Mouse (Mus musculus) CH12F3 (cell line): ENCODE results near the gene Gab2.

Experiments used
- in situ Hi-C: fragments of 300-500 bp; cut with MboI; formaldehyde crosslinking; loops from 2 replicates; pipeline ENCODE4 v1.14.3; 2020; ENCODE audit warnings: low sequenced_read_pairs

Gab2 gene

DNA sequence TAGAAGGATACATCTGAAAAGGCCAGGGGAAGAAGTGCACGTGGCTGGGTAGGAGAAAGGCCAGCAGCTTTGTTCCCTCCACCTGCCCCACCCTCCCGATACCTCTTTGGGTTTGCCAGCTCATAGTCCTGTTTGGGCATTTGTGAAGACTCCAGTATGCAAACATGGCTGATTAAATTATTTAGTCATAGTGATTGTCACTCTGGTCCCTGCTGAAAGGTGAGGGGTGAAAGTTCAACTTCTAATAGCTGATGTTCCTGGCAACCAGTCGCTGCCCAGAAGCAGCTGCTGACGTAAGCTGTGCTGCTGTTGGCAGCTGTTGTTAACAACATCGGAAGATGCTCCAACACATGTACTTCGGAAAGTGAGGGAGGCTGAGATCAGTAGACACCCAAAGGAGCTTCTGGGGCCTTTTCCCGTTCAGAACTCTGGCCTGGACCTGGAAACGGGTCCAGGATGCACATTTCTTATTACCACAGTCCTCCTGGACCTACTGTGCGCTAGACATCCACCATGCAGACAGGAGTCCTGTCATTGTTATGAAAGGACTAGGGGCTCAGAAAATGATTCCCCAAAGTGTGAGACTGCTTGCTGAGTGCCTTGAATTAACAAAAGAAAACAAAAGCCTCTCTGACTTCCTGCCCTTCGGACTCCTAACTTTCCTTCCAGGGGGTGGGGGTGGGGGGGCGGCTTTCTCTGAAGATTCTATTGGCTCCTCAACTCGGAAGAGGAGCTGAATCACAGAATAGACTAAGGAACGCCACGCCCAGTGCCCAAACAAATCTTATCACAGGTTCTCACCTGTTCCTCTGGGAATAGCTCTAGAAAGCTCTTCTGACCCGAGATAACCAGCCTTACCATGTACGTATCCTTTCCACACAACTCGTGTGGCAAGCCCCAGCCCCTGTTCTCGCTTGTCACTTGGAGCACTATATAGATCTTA is 259.8 kb downstream of the Gab2 start:
- in situ Hi-C loops: no loop called here

DNA sequence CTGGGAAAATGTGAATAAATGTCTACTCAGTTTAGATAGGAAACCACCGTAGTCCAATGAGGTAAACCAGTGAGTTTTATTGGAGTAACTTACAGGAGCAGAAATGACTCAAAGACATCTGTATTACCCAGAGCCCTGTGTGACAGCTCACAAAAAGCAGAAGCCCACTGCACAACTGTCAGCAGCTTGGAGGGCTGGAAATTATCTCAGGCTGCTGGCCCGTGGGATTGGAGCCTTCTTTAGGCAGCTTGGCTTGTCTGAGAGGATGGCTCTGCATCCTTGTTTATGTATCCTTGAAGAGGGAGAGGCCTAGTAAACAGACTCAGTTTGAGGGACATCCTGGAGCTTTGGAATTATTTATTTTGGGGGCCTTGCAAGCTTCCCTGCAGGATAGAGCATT is 261.6 kb downstream of the Gab2 start:
- in situ Hi-C loops: no loop called here

DNA sequence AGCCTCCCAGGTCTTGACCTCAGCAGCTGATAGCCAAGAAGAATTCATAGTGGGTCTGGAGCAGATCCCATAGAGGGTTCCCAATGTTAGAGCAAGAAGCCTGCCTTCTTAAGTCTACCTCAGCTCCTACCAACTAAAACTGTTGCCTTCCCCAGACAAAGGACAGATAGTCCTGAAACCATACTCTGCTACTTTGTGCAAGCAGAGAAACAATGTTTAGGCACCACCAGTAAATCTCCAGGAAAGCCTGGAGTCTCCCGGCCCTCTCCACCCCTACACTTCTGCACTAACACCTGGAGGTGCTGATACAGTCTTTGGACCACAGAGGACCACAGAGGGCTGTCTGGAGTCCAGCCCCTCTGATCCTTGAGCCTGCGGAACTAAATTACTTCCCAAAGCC is 263.3 kb downstream of the Gab2 start:
- in situ Hi-C loops: no loop called here

DNA sequence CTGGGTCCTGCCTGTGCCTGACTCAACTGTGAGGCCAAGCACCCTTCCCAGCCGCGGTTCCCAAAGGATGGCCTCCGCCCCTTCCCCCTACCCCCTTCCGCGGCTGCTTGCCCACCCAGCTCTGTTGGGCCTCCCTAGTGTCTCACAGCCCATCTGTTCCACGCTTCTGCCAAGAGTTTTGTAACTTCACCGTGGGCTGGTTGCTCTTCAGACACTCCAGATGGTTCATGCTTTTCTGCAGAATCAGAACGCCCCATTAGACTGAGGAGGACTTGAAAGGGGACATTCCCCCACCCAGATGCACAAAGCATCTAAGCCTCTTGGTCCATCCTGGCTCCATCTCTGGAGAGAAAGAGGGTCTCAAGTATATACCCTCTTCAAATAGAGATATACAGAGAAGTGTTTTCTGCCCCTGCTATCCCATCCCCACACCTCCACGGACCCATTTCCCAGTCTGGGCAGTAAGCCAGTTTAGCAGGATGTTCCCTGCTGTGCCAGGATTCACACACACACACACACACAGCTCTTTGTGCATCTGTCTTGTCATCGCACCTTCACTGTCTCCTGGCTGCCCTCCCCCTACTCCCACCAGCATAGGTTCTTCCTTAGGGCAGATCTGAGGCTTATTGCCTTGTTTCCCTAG is 264.0 kb downstream of the Gab2 start:
- in situ Hi-C loops: no loop called here

DNA sequence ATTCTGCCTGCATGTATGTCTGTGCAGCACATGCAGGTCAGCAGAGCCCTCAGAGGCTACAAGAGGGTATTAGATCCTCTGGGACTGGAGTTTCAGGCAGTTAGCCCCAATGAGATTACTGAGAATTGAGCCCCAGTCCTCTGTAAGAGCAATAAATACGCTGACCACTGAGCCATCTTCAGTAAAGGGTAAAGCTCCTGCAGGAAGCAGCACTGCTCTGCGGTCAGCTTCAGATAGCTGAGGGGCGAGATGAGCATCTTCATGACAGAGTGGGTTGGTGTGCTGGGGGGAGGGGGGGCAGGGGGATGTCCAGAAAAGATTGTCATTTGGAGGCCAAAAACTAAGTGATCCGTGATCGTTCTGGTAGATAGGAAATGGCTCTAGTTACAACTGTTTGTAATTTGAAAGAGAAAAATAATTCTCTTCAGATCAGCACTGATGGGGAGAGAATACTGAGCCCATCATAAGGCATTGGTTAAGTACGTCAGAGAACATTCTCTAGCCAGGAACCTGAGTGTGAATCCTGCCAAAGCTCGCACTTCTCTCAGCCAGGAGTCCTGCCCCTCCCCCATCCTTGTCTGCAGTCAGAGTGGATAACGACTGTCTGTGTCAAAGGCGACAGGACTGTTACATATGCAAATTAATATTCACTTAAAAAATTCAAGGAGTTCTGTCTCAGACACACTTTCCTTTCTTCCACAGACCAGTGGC is 264.9 kb downstream of the Gab2 start:
- in situ Hi-C loops: no loop called here

DNA sequence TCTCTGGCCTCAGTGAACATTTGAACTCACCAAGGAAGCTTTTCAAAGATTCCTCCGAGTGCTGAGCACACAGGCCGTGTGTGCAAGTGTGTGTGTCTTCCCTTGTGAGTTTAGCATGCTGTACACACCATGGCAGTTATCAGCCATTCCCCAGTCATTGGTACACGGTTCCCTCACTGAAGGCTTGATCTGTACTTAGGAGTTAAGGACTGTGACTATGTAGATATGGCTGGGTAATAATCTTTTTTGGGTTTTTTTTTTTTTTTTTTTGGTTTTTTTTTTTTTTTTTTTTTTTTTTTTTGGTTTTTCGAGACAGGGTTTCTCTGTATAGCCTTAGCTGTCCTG is 265.4 kb downstream of the Gab2 start:
- in situ Hi-C loops: no loop called here

DNA sequence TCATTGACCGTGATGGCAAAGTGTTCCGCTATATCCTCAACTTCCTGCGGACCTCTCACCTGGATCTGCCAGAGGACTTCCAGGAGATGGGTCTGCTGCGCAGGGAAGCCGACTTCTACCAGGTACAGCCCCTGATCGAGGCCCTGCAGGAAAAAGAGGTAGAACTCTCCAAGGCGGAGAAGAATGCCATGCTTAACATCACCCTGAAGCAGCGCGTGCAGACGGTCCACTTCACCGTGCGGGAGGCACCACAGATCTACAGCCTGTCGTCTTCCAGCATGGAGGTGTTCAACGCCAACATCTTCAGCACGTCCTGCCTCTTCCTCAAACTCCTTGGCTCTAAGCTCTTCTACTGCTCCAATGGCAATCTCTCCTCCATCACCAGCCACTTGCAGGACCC is 266.1 kb downstream of the Gab2 start:
- in situ Hi-C loops: no loop called here

DNA sequence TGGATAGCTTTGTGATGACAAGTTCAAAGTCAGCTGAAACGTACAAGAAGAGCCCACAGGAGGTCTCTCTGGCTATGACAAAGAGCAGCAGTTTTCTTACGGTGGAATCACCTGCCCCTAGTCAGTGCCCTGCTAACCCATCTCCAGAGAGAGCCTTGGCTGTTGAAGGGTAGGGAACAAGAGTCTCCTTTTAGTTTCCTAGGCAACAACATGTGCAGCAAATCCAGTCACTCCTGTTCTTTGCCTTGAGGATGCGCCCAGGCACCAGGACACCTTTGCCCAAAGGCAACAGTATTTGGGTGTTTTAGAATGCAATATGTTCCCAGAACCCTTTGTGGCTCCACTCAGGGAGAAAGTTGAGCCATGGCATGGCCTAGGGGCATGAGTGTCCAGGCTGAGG is 266.9 kb downstream of the Gab2 start:
- in situ Hi-C loops: no loop called here

DNA sequence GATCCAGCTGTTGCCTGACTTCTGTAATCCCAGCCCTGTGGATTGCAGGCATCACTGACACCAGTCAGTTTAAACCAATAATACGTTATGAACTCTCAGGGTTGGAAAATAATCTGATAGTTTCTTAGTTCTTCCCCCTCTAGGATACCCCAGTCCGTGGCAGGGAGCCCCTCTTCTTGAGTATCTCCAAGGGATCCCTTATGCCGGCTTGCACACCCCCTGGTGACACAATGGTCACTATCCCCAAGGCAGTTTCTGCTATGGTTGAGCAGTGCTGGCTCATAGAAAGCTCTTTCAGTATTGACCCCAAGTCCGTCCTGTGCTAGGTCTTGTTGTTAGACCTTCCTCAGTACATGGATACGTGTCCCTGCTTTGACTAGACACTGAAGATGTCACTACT is 267.4 kb downstream of the Gab2 start:
- in situ Hi-C loops: no loop called here

DNA sequence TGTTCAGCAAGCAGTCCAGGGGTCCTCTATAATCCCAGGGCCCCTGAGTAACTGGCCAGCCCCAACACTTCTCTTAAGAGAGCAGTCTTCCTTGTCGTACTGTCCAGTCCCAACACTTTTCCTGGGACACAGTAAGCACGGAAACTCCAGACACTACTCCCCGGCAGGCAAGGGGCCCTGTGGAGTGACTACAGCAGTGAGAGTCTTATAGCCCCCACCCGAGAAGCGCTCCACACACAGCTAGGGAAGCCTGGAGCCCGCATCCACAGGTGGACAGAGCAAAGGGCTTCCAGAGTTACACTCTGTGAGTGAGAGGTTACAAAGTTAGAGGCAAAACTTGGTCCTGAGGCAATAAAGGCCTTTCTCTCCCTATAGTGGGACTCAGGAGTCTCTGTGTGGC is 268.1 kb downstream of the Gab2 start:
- in situ Hi-C loops: no loop called here

DNA sequence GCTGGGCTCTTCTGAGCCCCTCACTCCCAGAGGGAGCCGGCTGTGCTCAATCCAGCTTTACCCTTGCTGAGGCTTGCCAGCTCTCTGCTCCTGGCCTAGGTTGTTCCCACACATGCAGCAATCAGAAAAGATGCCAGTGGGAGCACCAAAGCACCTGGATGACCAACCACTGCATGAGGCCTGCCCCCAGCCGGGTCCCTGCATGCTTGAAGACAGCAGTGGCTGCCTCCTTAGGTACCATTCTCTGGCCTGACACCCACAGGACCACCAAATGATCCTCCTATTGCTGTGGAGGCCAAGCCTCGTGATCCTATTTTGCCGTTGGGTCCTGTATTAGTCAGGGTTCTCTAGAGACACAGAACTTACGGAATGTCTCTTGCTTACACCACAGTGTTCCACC is 269.5 kb downstream of the Gab2 start:
- in situ Hi-C loops: no loop called here

DNA sequence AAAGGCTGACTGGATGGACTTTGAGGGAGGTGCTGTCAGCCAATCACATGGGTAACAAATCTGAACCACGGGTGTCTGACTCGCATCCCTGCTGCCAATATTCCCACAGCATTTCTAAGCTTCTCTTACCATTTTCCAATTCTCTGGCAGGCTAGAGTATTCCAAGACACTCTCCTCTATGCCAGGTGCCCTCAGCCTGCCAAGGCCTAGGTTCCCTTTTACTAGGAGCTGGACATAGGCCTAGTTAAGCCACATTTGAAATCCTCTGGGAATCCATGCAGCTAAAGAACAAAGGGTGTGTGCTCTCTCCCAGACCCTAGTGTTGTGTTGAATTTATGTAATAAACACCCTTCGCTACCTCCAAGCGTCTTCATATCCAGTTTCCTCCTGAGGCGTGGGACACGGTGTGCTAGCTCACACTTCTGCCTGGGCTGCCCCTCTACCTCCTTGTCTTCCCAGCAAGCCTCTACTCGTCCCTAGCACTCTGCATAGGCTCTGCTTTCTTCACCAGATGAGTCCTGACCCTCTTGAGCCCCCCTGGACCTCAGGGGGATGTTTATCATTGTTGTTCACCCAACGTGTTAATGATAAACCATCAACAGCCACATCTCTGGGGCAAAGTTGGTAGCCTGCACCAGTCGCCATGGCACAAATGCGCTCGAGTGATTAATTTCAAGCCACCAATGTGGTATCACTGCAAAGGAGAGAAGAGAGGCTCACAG is 270.6 kb downstream of the Gab2 start:
- in situ Hi-C loops: no loop called here

DNA sequence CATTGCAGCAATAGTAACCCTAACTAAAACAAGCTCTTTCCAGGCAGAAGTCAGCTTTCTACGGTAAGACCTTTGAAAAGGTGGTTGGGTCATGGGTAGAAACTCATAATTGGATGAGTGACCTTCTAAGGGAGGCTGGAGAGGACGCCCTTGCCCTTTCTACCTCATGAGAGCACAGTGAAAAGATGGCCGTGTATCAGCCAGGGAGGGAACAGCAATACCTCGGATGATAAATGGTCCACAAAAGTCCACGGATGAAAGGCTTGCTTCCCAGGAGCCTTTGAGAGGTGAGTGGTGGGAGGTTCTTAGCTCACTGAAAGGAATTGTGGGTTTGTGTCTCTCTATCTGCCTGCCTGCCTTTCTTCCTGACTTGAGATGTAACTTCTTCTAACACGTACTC is 272.0 kb downstream of the Gab2 start:
- in situ Hi-C loops: no loop called here

DNA sequence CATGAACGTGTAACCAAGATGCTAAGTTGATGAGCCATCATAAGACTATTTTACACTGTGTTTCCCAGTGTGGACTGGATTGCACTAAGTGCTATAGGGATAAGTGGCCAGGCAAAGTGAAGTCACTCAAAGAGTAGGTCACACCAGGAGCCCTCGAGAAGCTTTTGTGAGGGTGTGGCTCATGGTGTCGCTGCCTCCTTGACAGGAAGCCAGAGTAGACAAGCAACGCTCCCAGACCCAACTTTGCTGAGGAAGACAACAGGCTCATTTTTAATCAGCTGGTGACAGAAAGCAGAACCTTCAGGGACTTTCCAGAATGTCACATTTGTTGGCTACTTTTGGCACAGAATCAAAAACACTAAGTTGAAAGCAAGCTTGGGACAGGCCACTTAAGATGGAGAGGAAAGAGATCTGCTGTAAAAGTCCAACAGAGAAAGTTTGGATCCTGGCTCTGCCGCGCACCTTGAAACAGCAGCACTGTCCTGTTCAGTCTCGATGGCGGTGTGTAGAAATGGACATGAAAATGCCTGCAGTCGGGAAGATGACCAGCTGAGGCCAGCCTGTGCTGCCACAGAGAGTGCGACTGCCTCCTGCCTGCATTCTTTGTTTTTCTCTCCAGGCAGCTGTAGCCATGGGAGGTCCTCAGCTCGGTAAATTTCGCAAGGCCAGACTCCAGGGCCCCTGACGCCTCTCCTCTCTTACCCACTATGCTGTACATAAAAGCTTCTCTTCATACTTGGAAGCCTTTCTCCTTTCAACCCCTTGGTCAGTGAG is 273.9 kb downstream of the Gab2 start:
- in situ Hi-C loops: no loop called here

DNA sequence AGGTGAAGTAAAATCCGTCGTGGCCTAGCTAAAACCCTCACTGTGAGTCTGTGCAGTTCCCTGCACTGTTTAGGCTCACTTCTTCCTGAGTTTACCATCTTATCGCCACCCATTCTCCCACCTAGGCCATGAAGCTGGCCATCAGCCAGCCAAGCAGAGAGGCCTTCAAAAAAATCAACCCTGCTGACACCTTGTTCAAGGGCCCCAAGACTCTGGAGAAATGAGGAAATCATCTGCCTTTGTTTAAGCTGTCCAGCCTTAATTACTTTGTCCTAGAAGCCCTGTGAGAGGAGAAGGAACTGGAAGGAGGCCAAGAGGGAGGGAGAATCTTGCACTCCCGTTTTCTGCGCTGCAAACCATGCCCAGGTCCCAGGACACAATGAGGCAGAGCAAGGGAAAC is 274.9 kb downstream of the Gab2 start:
- in situ Hi-C loops: no loop called here

DNA sequence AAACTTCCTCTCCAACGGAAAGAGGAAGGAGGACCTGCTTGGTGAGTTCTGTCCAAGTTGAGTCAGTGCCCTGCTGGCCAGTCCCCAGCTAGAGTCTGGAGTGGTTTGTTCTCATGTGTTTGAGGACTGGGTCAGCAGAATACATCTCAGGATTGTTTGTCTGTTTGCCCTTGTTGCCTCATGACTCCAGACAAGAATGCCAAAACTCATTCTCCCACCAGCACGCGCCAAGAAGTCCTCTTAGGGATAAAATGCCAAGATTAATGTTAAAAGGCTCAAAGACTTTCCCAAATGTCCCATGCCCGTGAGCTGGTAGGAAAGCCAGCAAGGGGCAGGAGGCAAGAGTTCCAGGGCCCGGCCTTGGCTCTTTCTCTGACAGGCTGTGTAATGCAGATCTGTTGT is 275.5 kb downstream of the Gab2 start:
- in situ Hi-C loops: no loop called here

DNA sequence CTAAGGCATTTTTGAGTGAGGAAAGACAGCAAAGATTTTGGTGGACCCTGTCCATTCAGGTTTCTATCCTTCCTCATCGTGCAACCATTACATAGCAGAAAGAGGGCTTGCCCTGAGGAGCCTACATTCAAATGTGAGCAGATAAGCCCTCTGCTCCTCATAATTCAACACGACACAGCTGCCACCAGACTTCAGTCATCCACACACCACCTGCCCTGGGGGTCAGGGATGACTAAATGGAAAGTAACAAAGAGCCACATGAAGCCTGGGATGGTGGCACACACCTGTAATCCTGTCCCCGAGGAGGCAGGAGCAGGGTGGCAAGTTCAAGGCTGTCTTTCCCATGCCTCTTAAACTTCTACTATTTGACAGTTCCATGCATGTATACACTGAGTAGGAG is 276.5 kb downstream of the Gab2 start:
- in situ Hi-C loops: no loop called here

DNA sequence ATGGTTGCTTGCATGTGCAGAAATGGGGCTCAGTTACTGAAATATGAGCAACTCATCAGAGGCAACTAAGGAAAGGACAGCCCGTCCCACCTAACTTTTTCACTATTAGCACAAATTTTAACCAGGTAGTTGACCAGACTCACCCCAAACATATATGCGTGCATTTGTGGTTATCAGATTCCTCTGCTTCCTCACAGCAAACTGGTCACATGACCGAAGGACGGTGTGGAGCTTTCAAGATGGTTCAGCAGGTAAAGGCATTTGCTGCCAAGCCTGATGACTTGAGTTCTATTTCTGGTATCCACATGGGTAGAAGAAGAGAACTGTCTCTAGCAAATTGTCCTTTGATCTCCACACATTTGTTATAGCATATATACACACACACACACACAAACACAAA is 277.0 kb downstream of the Gab2 start:
- in situ Hi-C loops: no loop called here
